Mouse (Mus musculus): ENCODE measurements around the gene Hnrnpab.

GRCm38 (mm10) chr11:51605602-51606446 lies 823 bp downstream of the Hnrnpab start:
- no peak for TF ChIP-seq EP300 (IDR thresholded peaks at IDR 0.05; ENCODE audit: insufficient read depth, low read depth, low read length)
- no peak for TF ChIP-seq CTCF (IDR thresholded peaks at IDR 0.05; ENCODE audit: low read depth, low read length)
- TF ChIP-seq POLR2A (IDR thresholded peaks at IDR 0.05; ENCODE audit: insufficient read depth, low read length), result no peak
